Comparison of ENCODE assay signal across 21 mouse cellular contexts in the genomic region with DNA sequence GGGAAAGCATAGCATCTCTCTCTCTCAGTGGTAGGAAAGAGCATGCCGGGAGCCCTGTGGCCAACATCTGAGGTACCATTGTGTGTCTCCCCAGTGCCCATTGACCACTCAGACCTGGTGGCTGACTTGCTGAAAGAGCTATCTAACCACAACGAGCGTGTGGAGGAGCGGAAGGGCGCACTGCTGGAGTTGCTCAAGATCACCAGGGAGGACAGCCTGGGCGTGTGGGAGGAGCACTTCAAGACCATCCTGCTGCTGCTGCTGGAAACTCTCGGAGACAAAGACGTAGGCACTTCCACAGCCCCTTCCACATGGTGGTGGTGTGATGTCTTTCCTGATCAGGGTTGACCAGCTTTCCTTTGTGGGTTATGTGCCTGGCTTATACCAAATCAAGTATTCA. TPM values are rescaled to one million over a fixed set of nuclear protein-coding genes. Genes with fewer than 3 reads are reported as not detected.
DNase-seq lines count a peak whose midpoint lies in the region; ATAC-seq and TF ChIP-seq lines count a peak whose summit lies in the region.
"Had no signal": no experiment of that assay in that cellular context is flagged by ENCODE, and none has a peak within 500 bp of the region (broad histone marks: within the 10 kb centered on the region; RNA-seq: fewer than 3 reads in every experiment).

No protein-coding gene starts in this region.

- DNase-seq in heart, adult 11 months, result peak; percentile 72
- no peak for DNase-seq in heart, embryonic 10.5 days (ENCODE audit: low spot score)
- no peak for DNase-seq in lung, postnatal 0 days (ENCODE audit: low spot score)
- no peak for DNase-seq in lung, adult 18-20 months
- no peak for DNase-seq in retina, embryonic 14.5 days (ENCODE audit: low spot score)
- DNase-seq: adrenal gland, postnatal 25 days; cerebellum, adult 18-20 months; cerebellum, postnatal 10 days; embryo, embryonic 11 days; gastrocnemius, postnatal 10 days; heart, postnatal 14 days had no signal

- no peak for ATAC-seq in lung, postnatal 0 days
- ATAC-seq in megakaryocyte progenitor cell, adult 5-6 weeks (replicated peaks; ENCODE audit: poor library complexity), result peak; percentile 86
- no peak for ATAC-seq in megakaryocyte-erythroid progenitor cell, adult 5-6 weeks (replicated peaks; ENCODE audit: low FRiP score, low TSS enrichment, poor library complexity, severe bottlenecking)
- ATAC-seq: activated CD4-positive, CD25-positive, alpha-beta regulatory T cell, adult 4 months; forebrain, embryonic 14.5 days; Patski had no signal

- H3K4me2 ChIP-seq in lung, postnatal 0 days (replicated peaks; ENCODE audit: low read depth, low read length), result no peak overlapping the region
- H3K4me2 ChIP-seq: embryonic facial prominence, embryonic 15.5 days; hindbrain, embryonic 13.5 days had no signal

- no peaks in the 10 kb centered on the region for H3K4me1 ChIP-seq in heart, embryonic 10.5 days
- no peaks in the 10 kb centered on the region for H3K4me1 ChIP-seq in lung, postnatal 0 days (ENCODE audit: insufficient read depth, low read depth, low read length)
- H3K4me1 ChIP-seq: embryonic facial prominence, embryonic 15.5 days; forebrain, embryonic 10.5 days; hindbrain, embryonic 13.5 days had no signal

- no peaks in the 10 kb centered on the region for H3K9me3 ChIP-seq in heart, embryonic 10.5 days
- H3K9me3 ChIP-seq in lung, postnatal 0 days (ENCODE audit: low read length), result no peaks in the 10 kb centered on the region
- H3K9me3 ChIP-seq: embryonic facial prominence, embryonic 15.5 days; forebrain, embryonic 10.5 days; hindbrain, embryonic 13.5 days had no signal

- WGBS in heart, embryonic 10.5 days, result 88% methylated on average over 8 of the region's 8 CpGs
- WGBS in lung, postnatal 0 days, result 72% methylated on average over 8 of the region's 8 CpGs

- H3K27me3 ChIP-seq in heart, embryonic 10.5 days (ENCODE audit: insufficient read depth, poor library complexity, severe bottlenecking), result no peaks in the 10 kb centered on the region
- H3K27me3 ChIP-seq in lung, postnatal 0 days (replicated peaks; ENCODE audit: insufficient read depth, low read length), result no peaks in the 10 kb centered on the region
- H3K27me3 ChIP-seq: CH12.LX; embryonic facial prominence, embryonic 15.5 days; hindbrain, embryonic 13.5 days; Patski had no signal

- H3K27ac ChIP-seq in heart, embryonic 10.5 days, result no peak overlapping the region
- 0 out of 2 replicates have a peak overlapping the region, but pooled peaks have one; percentile 10 for H3K27ac ChIP-seq in lung, postnatal 0 days (ENCODE audit: low read length)
- H3K27ac ChIP-seq: embryonic facial prominence, embryonic 15.5 days; forebrain, embryonic 10.5 days; hindbrain, embryonic 13.5 days had no signal

- TF ChIP-seq CTCF in lung, postnatal 0 days (IDR thresholded peaks at IDR 0.05), result no peak

- no peak for TF ChIP-seq EP300 in lung, postnatal 0 days (IDR thresholded peaks at IDR 0.05)

- peaks cover 54% of the 10 kb centered on the region for H3K36me3 ChIP-seq in heart, embryonic 10.5 days
- H3K36me3 ChIP-seq in lung, postnatal 0 days (ENCODE audit: insufficient read depth, low read length), result no peaks in the 10 kb centered on the region

- H3K4me3 ChIP-seq in heart, embryonic 10.5 days, result no peak overlapping the region
- H3K4me3 ChIP-seq in lung, postnatal 0 days (ENCODE audit: low read depth, low read length), result no peak overlapping the region
- H3K4me3 ChIP-seq: embryonic facial prominence, embryonic 15.5 days; erythroblast, embryonic 14.5 days; forebrain, embryonic 10.5 days; hindbrain, embryonic 13.5 days had no signal

- H3K9ac ChIP-seq in lung, postnatal 0 days (replicated peaks; ENCODE audit: low read depth), result no peak overlapping the region
- H3K9ac ChIP-seq: embryonic facial prominence, embryonic 15.5 days; hindbrain, embryonic 13.5 days had no signal

RNA-seq across cellular contexts. Expression of gene Tfcp2l1, which starts 46.6 kb away (rescaled TPM):
- polyA plus RNA-seq in heart, embryonic 10.5 days (2016; fragmentation: Nextera tagmentation; extraction: Ambion mirVana), result 1.3 and 1.5 TPM in 2 replicates
- polyA plus RNA-seq in lung, postnatal 0 days (2015; fragmentation: Nextera tagmentation; extraction: Ambion mirVana), result 12.1 and 14.5 TPM in 2 replicates
- 0.10 TPM in 1 of 2 replicates, not detected in the other for total RNA-seq in megakaryocyte progenitor cell, adult 5-6 weeks (2015)
- total RNA-seq in megakaryocyte progenitor cell, adult 5-6 weeks (2017), result 0.10 TPM in 1 of 2 replicates, not detected in the other
- not detected in 2 replicates for total RNA-seq in megakaryocyte-erythroid progenitor cell, adult 5-6 weeks (2014; fragmentation: Nextera tagmentation)
- not detected in 2 replicates for total RNA-seq in megakaryocyte-erythroid progenitor cell, adult 5-6 weeks (2017)
- polyA plus RNA-seq: erythroblast, embryonic 14.5 days had no signal
